Mouse (Mus musculus): ENCODE data around the gene Evx2. TPM values are rescaled to one million over a fixed set of nuclear protein-coding genes. Genes with fewer than 3 reads are reported as not detected.

Gene Evx2
- total and polyA plus RNA-seq, 3 experiments = not detected

- Histone ChIP-seq H3K9ac (ENCODE audit: control insufficient read depth, low read depth, low read length, poor library complexity, severe bottlenecking) (no peak overlapping the region), H3K4me3 (ENCODE audit: control insufficient read depth in 1 of 2, insufficient read depth in 1 of 2, low read depth in 2 of 2, low read length in 2 of 2) (no peak overlapping the region), H3K36me3 (ENCODE audit: control insufficient read depth in 1 of 2, insufficient read depth in 2 of 2, low read length in 2 of 2) (peaks cover 0 to 14% of the 10 kb centered on the region in 2 experiments; a peak in 2 of 4 replicates), H3K9me3 (replicated peaks; ENCODE audit: insufficient read depth, low read length) (no peaks in the 10 kb centered on the region), H3K79me2 (ENCODE audit: control insufficient read depth, insufficient read depth, low read length, poor library complexity) (no peaks in the 10 kb centered on the region), H3K4me1 (ENCODE audit: control insufficient read depth in 1 of 2, insufficient read depth in 2 of 2, low read length in 2 of 2) (peaks cover 10% of the 10 kb centered on the region in 2 experiments), H3K27ac (ENCODE audit: control insufficient read depth, low read depth, low read length) (no peak overlapping the region), H3K27me3 (ENCODE audit: control insufficient read depth in 1 of 2, insufficient read depth in 2 of 2, low read length in 2 of 2) (no peaks in the 10 kb centered on the region)
- no peak for TF ChIP-seq CHD2 (IDR thresholded peaks at IDR 0.05; ENCODE audit: low read length)
- TF ChIP-seq ZC3H11A (IDR thresholded peaks at IDR 0.05; ENCODE audit: low read depth, low read length) = no peak
- TF ChIP-seq MEF2A (IDR thresholded peaks at IDR 0.05; ENCODE audit: extremely low read depth, insufficient replicate concordance, low read depth, low read length, poor library complexity, severe bottlenecking) = no peak
- no peak for TF ChIP-seq ELF1 (IDR thresholded peaks at IDR 0.05; ENCODE audit: low read depth, low read length)
- TF ChIP-seq SIN3A (IDR thresholded peaks at IDR 0.05; ENCODE audit: low read length) = no peak
- no peak for TF ChIP-seq TAL1 (IDR thresholded peaks at IDR 0.05; ENCODE audit: low read length)
- TF ChIP-seq RCOR1 (IDR thresholded peaks at IDR 0.05; ENCODE audit: low read depth, low read length) = no peak
- no peak for DNase-seq (ENCODE audit: low read depth, low spot score)
Observed at GRCm38 (mm10) chr2:74611406-74611805, 48.0 kb downstream of the Evx2 start.

- peak; percentile 95 for DNase-seq (ENCODE audit: low read depth, low spot score)
Observed at GRCm38 (mm10) chr2:74609350-74609749, 50.0 kb downstream of the Evx2 start.

More at GRCm38 (mm10) chr2:74609350-74609749, 50.0 kb downstream of the Evx2 start:
- H3K9ac ChIP-seq (ENCODE audit: control insufficient read depth, low read depth, low read length, poor library complexity, severe bottlenecking) = no peak overlapping the region
- H3K27ac ChIP-seq (ENCODE audit: control insufficient read depth, low read depth, low read length) = peak overlapping the region; percentile 100
- peaks cover 14% of the 10 kb centered on the region in 2 experiments for H3K4me1 ChIP-seq (ENCODE audit: control insufficient read depth in 1 of 2, insufficient read depth in 2 of 2, low read length in 2 of 2)
- no peaks in the 10 kb centered on the region for H3K9me3 ChIP-seq (replicated peaks; ENCODE audit: insufficient read depth, low read length)
- no peaks in the 10 kb centered on the region for H3K79me2 ChIP-seq (ENCODE audit: control insufficient read depth, insufficient read depth, low read length, poor library complexity)
- H3K27me3 ChIP-seq (ENCODE audit: control insufficient read depth in 1 of 2, insufficient read depth in 2 of 2, low read length in 2 of 2) = no peaks in the 10 kb centered on the region
- no peak overlapping the region for H3K4me3 ChIP-seq (ENCODE audit: control insufficient read depth in 1 of 2, insufficient read depth in 1 of 2, low read depth in 2 of 2, low read length in 2 of 2)
- H3K36me3 ChIP-seq (ENCODE audit: control insufficient read depth in 1 of 2, insufficient read depth in 2 of 2, low read length in 2 of 2) = peaks cover 0 to 19% of the 10 kb centered on the region in 2 experiments; a peak in 2 of 4 replicates
- 0 out of 2 replicates have a peak, but pooled peaks have one; percentile 32 for TF ChIP-seq ELF1 (IDR thresholded peaks at IDR 0.05; ENCODE audit: low read depth, low read length)
- no peak for TF ChIP-seq MEF2A (IDR thresholded peaks at IDR 0.05; ENCODE audit: extremely low read depth, insufficient replicate concordance, low read depth, low read length, poor library complexity, severe bottlenecking)
- peak; percentile 95 to 97 for TF ChIP-seq EP300 (IDR thresholded peaks at IDR 0.05; ENCODE audit: low read depth in 1 of 2, low read length in 2 of 2)
- no peak for TF ChIP-seq UBTF (IDR thresholded peaks at IDR 0.05; ENCODE audit: borderline replicate concordance, insufficient read depth, low read depth, low read length)
- peak; percentile 95 for TF ChIP-seq ETS1 (IDR thresholded peaks at IDR 0.05; ENCODE audit: low read depth, low read length)
- TF ChIP-seq MYB (IDR thresholded peaks at IDR 0.05; ENCODE audit: low read depth, low read length) = no peak; the same call in 1 of the 2 replicates
- TF ChIP-seq TCF12 (IDR thresholded peaks at IDR 0.05; ENCODE audit: low read depth, low read length) = peak; percentile 89
- peak; percentile 27; the same call in 1 of the 2 replicates for TF ChIP-seq HCFC1 (IDR thresholded peaks at IDR 0.05; ENCODE audit: low read depth, low read length)
- TF ChIP-seq BHLHE40 (IDR thresholded peaks at IDR 0.05; ENCODE audit: borderline replicate concordance, low read depth, low read length) = peak; percentile 77; the same call in 1 of the 2 replicates
- TF ChIP-seq RCOR1 (IDR thresholded peaks at IDR 0.05; ENCODE audit: low read depth, low read length) = peak; percentile 90
- no peak for TF ChIP-seq USF1 (IDR thresholded peaks at IDR 0.05; ENCODE audit: low read depth, low read length)
- TF ChIP-seq CTCF (IDR thresholded peaks at IDR 0.05 in 2 of 3, conservative IDR thresholded peaks at IDR 0.05 in 1 of 3; ENCODE audit: control insufficient read depth in 1 of 3, insufficient read depth in 1 of 3, low read depth in 2 of 3, low read length in 3 of 3, poor library complexity in 1 of 3, severe bottlenecking in 1 of 3) = no peak
- no peak for TF ChIP-seq E2F4 (IDR thresholded peaks at IDR 0.05; ENCODE audit: borderline replicate concordance, low read depth, low read length)
- TF ChIP-seq MAZ (IDR thresholded peaks at IDR 0.05; ENCODE audit: low read depth, low read length) = peak; percentile 88
- no peak for TF ChIP-seq POLR2AphosphoS5 (IDR thresholded peaks at IDR 0.05; ENCODE audit: borderline replicate concordance, low read depth, low read length)
- TF ChIP-seq SMC3 (IDR thresholded peaks at IDR 0.05; ENCODE audit: low read depth, low read length) = no peak
- TF ChIP-seq RAD21 (IDR thresholded peaks at IDR 0.05; ENCODE audit: low read depth, low read length) = no peak
- TF ChIP-seq MAX (IDR thresholded peaks at IDR 0.05; ENCODE audit: low read length) = no peak
- TF ChIP-seq MAFK (IDR thresholded peaks at IDR 0.05; ENCODE audit: borderline replicate concordance, low read depth, low read length) = peak; percentile 47; the same call in 1 of the 2 replicates
- peak; percentile 93 for TF ChIP-seq GATA1 (IDR thresholded peaks at IDR 0.05; ENCODE audit: low read depth, low read length)
- TF ChIP-seq TAL1 (IDR thresholded peaks at IDR 0.05; ENCODE audit: low read length) = peak; percentile 81
- TF ChIP-seq POLR2AphosphoS2 (IDR thresholded peaks at IDR 0.05; ENCODE audit: low read length) = no peak
- TF ChIP-seq ZC3H11A (IDR thresholded peaks at IDR 0.05; ENCODE audit: low read depth, low read length) = no peak
- no peak for TF ChIP-seq GABPA (IDR thresholded peaks at IDR 0.05; ENCODE audit: low read depth, low read length)
- no peak for TF ChIP-seq TBP (IDR thresholded peaks at IDR 0.05; ENCODE audit: low read depth, low read length)
- peak; percentile 83; the same call in 1 of the 2 replicates for TF ChIP-seq SIN3A (IDR thresholded peaks at IDR 0.05; ENCODE audit: low read length)
- TF ChIP-seq NELFE (IDR thresholded peaks at IDR 0.05; ENCODE audit: low read depth, low read length) = no peak
- no peak for TF ChIP-seq JUND (IDR thresholded peaks at IDR 0.05; ENCODE audit: low read depth, low read length)
